Mouse (Mus musculus) right cerebral cortex, adult 18-20 months (tissue): ENCODE results near the gene Aen.
A peak's percentile ranks its signal among the peaks of the same experiment; 100 is the strongest.

Source experiments
- DNase-seq: peaks from one replicate; pipeline ENCODE4 v3.0.0; 2022; ENCODE audit warnings: mixed read lengths

Gene Aen

DNA sequence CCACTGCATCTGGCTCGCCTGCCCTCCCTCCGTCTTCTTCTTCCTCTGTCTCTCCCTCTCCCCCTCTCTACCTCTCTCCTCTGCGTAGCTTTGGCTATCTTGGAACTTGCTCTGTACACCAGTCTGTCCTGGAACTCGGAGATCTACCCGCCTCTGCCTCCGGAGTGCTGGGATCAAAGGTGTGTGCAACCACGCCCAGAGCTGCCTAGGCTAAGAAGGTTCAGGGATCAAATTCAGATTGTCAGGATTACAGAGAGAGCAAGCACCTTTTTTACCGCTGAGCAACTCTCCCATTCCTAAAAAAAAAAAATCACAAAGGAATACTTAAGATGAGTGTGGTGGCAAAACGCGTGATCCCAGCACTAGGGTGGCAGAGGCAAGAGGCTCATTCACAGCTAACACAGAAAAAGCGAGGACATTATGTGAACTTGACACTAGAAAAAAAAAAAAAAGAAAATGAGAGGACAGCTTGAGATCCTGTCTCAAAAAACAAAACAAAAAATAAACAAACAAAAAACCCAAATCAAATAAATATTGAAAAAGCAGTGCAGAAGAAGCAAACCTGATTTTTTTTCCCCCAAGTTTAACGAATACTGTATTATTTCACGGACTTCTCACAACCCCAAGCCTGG lies 517 bp upstream of the Aen start:
- no peak for DNase-seq

DNA sequence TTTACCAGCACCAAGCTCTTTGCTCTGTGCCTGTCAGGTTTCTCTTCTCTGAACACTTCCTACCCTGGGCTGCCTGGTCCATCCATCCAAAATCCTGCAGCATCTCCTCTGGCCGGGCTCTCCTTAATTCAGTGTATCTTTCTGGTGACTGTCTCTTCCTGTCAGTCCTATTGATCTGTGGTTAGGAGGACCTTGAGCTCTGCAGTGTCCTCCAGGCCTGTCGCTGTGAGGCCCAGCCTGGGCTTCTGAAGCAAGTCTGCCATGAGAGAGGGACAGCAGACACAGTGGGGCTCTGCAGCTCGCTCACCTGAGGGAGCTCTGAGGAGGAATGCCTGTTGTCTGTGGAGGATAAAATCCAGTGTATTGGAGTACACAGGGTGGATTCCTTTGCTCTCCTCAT lies 1.9 kb downstream of the Aen start:
- no peak for DNase-seq

DNA sequence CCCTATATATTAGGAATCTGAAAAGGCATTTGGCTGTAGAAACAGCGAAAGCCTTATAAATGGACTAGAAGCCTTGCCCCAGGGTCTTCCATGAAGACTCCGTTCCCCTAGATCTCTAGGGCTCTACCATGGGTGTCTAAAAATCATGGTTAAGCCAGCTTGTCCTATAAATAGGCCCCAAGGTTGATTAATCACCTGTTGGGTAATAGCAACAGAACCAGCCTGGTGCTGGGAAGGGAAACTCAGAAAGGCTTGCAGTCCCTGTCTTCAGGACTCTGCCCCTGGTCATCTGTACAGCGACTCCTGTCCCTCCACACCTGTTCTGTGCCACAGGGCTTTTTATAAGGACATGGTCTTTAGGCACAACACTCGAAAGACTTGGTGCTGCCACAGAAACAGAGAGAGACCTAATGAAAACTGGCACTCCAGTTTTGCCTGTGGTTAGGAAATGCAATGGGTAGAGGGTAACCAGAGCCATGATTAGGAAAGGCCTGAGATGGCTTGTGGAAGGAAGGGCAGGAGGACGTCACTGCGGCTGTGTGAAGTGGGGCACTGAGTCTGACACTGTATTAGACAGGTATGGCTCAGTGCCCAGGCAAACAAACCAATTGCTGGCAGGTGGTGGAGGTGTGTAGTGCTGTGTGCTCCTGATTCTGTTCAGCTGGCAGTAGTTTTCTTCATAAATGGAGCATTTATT lies 7.7 kb downstream of the Aen start:
- DNase-seq, result no peak

DNA sequence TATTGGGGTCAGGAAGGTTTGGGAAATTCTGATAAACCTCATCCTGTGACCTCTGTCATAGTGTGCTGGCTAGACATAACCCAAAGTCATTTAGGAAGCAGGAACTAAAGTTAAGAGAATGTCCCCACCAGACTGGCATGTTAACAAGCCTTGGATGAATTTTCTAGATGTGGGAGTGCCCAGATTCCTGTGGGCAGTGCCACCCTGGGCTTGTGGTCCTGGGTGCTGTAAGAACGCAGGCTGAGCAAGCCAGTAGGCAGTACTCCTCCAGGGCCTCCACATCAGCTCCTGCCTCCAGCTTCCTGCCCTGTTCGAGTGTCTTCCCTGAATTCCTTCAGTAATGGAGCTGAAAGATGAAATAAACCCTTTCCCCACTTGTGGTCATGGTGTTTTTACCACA lies 8.5 kb downstream of the Aen start:
- no peak for DNase-seq

DNA sequence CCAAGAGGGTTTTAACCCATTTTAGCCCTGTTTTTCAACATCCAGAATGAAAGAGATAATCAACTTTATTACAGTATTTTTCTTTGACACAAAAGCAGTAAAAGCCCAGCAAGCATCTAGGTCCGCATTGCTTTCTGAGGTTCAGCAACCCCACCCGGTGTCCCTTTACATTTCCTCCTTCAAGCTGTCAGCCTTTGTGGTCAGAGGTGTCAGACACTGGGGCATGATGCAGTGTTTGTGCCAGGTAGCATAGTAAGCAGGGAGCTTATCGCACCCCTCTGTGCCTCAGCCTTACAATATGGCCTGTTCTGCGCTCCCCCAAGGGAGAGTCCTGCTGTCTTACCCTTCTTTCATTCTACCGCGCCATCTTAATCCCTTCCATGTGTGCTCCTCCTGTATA lies 13.4 kb downstream of the Aen start:
- DNase-seq, result no peak

DNA sequence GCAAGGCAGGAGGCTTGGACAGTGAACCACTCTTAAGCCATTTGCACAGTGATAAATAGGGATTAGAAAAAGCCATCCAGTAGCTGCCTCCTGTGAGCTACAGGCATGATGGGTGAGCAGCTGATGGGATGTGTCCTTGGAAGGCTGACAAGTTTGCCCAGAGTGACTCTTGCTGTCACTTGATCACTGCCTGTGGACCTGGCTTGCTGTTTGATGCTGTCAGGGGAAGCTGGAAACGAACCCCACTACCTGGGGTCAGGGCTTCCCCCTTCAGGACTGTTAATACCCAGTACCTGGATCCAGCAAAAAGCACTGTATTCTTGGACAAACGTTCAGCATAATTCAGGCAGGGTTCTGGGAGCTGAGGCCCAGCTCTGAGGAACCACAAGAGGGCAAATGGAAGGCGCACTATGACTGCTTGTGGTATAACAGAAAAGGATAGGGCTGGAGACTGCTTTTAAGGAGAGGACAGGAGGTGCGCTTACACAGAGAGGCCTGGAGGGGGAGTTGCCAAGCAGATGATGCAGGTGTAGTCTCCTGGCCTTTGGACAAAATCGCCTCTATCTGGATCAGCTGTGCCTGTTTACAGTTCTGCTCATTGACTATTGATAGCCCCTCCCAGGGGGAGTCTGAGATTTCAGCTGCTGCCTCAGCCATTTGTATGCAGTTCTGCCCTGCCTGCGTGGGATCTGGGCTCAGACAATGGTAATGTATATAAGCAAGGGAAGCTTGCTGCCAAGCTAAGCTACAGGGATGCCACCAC lies 14.9 kb downstream of the Aen start:
- DNase-seq, result no peak

DNA sequence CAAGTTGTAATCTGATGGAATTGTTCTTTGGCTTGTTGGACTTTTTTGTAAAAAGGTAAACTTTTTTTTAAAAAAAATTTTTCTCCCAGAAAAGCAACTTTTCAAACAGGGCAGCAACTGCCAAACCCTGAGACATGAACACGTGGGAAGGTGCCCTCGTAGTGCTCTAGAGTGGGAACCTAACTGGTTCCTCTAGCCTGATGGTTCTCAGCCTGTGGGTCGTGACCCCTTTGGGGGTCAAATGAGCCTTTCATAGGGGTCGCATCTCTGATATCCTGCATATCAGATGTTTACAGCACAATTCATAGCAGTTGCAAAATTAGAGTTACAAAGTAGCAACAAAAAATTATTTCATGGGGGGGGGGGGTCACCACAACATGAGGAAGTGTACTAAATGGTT lies 15.6 kb downstream of the Aen start:
- DNase-seq, result no peak

DNA sequence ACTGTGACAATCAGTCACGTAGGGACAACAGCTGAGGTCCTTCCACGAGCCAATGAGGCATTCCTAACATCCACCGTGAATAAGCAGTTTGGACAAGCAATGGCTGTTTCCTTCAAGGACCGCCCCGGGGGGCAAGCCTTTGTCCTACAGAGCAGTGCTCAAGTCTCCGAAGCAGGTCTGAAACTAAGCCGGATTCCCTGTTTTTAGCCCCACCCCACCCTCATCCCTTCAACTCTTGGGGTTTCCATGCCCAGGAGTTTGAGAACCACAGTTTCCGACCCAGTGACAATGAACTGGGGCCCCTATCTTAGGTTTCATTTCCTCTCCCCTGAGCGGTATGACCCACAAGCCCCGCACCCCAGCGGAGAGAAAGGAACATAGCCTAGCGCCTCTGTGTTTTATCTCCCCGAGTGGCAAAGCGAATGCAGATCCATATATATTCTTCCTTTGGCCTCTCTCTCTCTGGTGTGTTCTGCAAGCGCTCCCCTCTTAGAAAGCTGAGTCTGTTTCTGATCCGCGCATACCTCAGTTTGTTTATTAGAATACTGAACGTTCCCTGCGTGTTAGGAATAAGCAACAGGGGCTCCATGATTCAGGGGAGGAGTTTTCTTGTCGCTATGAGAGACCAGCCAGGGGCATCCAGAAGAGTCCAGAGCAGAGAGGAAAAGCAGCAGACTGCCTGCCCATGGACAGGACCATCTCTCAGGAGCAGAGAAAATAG lies 16.8 kb downstream of the Aen start:
- no peak for DNase-seq

DNA sequence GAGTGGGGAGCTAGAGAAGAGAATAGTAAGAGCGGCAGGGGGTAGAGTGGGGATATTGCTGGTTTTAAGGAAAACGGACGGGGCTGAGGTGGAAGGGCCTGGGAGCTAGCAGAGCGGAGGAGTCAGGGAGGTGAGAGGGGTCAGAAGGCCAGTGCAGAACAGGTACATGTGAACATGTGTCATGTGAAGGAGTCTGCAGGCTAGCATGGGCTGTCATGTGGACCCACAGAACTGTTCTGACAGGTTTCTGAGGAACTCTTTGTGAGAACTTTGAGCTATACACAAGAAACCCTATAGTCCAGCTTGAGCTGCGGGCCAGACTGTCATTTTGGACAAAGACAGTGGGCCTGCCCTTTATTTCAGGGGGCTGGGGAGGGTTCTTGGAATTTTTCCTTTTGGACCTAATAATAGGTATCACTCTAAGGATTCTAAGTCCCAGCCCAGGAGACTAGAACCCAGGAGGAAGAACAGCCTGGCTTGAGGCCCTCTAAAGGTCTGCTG lies 17.4 kb downstream of the Aen start, which contains the start of gene Isg20:
TSS of gene Isg20 (plus strand) at position 451 of the 501 bp plus-strand sequence.
- DNase-seq, result no peak

DNA sequence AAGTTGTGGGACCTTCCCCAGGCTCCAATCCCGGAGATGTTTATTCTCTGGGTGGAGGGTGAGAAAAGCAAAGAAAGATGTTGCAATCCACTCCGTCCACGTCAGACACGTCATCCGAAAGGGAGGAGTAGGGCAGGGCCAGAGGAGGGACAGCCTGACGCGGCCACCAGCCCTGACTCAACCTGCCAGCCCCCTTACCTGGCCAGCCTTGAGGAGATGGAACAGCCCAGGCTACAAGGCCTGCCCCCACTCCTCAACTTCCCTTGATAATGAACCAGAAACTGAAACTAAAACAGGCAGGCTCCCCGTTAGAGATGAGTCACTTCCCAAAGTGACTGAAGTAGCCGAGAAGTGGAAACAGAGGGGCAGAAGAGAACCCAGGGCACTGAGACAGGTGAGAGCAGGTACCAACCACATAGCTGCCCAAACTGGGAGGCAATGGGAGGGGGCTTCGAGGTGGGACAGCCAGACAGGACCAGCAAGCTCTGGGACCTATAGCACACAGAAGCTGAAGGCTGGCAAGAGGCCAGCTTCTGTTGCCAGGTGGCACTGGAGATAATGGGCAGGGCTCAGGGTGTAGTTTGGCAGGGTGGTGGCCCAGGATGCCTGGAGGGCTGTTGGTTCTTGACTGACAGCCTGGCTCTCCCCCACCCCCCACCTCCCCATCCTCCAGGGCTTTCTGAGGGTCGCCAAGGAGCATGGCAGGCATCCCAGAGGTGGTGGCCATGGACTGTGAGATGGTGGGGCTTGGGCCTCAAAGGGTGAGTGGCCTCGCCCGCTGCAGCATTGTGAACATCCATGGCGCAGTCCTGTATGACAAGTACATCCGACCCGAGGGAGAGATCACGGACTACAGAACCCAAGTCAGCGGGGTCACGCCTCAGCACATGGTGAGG lies 18.2 kb downstream of the Aen start:
- no peak for DNase-seq

DNA sequence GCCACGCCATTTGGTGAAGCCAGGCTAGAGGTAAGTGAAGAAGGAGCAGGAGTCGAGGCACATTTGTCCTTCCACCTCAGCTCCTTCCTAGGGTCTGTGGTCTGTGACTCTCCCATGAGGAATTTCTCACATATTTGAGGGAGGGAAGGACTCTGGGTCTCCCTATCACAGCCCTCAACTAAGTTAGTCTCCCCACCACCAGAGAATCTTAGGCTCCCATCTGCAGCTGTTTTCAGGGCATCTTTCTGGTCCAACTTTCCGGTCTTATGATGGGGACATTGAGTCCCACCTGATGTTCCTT lies 18.8 kb downstream of the Aen start:
- no peak for DNase-seq

DNA sequence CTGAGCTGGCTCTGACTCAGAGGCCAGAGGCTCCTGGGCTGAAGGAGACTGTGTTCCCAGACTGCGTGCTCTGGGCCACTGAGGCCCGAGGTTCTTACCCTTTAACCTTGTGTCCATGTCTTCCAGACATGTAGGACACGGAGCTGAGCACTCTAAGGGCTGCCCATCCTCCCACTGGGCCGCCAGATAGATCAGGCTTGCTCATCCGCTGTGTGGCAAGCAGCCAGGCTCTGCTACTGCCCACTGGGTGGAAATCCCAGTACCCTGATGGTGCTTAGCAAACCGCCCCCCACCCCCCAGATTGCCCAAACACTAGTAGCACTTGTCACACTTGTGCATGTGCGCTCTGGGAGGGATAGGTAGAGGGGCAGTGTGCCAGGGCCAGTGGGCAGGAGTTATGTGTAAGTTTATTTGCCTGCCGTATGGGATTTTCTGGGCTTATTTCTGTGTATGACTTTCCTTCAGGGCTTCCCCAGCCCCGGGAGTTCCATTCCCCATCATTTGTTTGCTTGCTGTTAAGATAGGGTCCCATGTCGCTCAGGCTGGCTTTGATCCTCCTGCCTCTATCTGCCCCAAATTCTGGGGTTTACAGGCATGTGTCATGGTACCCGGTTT lies 19.3 kb downstream of the Aen start:
- no peak for DNase-seq

DNA sequence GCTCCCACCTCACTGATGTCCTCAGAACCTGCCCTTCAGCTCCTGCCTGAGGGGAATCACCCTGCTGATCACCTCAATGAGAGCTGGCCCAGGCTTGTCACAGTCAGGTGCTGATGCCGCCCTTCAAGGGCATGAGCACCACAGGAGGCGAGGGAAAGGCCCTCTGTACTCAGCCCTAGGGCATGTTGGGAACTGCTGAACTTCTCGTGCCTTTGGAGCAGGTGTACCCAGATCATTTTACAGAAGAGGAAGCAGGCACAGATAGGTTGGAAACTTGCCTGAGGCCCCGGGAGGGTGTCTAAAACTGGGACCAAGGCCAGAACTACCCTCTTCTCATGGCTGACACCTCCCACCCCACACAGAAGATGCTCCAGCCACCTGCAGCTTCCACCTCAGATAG lies 23.0 kb downstream of the Aen start:
- no peak for DNase-seq

DNA sequence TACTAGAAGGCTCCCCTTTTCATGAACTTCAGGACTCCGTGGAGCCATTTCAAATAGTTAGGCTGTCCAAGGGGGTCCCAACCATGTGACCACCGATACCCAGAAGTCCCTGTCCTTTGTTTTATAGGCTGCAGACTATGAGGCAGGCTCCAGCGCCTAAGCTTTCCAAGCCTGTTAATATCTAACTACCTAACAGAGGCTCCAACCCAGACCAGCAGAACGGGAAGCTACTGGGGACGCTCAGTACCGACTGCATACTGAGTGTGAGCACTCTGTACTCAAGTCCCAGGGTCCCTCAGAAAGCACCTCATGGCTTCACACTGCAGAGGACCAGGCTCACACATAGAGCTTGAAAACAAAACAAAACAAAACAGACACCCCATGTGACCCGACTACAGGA lies 26.9 kb downstream of the Aen start:
- DNase-seq, result no peak

DNA sequence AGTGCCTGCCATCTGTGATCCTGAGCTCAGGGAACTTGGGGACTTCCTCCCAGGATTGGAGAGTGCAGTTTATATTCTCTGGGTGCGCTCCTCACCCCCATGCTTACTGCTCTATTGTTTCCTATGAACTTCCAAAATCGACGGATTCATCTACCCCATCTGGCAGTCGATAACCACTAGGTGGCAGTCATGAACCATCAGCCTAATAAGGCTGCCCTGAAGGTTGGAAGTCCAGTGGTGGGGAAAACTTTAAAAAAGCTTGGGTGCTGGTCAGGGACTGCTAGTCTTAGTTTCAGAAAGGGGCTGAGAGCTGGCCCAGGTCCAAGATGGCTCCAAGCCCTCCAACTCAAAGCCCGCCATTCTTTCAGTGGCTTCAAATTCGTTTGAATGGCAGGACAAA lies 28.6 kb downstream of the Aen start:
- peak; percentile 62 for DNase-seq

DNA sequence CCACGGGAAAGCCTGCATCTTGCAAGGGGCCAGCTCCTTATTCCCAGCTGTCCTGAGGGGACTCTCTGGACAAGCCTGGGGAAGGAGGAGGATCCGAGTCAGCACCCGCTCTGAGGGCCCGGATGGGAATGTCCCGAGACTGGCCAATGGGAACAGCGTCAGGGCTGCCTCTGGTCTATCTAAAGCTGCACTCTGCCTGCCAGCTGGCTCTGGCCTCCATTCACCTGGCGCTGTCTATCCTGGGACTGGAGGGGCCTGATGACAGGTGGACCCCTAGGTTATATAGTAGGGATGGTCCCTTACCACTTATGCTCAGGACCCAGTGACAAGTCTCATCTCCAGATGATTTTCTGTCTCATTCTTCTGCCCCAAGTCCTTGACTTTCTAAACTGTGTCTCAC lies 29.1 kb downstream of the Aen start:
- DNase-seq, result no peak

DNA sequence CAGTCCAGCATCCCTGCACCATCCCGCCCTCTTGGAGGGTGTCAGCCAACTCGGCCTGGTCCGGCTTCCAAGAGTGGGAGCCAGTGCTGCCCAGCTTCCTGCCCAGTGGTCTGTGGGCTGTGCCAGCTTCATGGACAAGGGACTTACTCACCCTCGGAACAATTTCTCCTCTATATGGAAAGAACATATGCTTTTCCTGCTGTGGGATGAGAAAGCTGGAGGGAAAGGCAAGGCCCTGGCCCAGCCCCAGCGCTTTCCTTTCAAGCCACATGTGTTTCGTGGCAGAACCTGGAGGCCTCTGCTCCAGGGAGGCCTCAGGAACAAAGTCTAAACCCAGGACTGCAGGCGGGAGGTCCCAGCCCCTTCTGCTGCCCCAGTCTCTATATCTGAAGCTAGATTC lies 30.0 kb downstream of the Aen start:
- no peak for DNase-seq

DNA sequence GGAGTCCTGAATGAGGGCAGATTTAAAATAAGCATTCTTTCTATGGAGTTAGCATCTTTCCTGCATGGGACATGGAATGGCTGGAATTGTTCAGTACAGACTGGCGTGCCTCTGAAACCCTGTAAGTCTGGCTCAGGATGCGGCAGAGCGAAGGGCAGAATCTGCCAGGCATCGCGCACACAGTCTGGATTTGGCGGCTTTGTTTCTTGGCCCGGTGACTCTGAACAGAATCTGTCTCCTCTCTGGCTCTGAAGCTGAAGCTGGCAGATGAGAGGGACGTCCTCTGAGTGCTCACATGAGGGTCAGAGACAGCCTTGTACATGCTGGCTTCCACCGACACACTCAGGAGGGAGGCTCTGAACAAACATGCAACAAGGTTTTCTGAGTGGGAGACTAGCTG lies 30.5 kb downstream of the Aen start:
- DNase-seq, result no peak

DNA sequence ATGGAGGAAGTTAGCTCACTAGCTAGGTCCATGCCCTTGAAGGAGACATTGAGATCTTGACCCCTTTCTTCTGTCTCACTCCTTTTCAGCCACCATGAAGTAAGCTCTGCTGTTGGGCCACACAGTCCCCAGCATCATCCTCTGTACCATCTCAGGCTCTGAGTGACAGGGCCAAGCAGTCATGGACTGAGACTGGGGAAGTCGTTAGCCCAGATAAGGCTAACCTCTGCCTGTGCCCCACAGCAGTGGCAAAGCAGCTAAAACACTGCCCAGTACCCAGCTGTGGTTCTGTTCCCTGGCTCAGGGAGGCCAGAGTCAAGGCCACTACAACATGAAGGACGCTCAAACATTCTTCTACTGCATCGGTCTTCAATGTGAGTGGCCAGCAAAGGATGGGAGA lies 31.6 kb downstream of the Aen start:
- DNase-seq, result no peak

DNA sequence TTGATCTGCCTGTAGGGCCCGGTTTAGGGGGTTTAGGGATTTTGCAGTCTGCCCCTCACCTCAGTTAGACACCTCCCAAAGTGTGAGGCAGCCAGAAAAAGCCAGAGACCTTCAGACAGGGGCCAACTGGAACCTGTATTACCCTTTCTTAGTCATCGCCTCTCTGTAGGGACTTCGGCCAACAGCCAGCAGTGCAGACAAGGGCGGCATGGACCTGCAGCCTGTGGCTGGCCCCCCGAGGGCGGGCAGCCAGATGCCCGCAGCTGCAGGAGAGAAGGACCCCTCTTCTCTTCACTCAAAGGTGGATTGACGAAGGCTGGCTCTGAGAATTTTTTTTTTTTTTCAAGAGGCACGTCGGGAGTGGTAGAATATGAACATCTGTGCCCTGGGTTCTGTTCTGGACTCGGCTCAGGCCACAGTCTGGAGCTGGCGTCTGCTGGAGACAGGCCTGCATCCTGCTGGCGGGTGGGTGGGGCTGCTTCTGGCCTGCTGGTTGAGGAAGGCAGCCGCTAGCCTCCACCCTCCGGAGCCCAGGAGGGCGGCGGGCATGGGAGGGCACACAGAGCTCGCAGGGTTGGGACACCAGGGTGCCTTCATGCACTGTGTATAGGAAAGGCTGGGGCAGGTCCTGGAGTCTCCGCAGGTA lies 43.4 kb downstream of the Aen start:
- no peak for DNase-seq

DNA sequence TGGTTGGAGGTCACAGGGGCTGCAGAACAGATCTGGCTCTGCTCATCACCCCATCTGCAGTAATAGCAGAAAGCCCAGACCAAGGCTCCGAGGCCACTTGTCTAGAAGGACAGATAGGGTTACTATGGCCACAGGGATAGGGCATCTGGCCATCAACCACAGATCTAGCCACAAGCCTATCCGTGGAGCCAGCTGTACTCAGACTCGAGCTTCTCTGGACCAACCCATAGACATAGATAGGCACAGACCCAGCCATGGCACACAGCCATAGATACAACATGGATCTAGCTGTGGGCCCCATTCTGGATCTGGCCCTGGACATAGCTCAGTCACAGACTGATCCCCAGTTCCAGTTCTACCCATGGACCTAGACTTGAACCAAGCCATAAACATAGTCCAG lies 45.3 kb downstream of the Aen start:
- DNase-seq, result no peak

DNA sequence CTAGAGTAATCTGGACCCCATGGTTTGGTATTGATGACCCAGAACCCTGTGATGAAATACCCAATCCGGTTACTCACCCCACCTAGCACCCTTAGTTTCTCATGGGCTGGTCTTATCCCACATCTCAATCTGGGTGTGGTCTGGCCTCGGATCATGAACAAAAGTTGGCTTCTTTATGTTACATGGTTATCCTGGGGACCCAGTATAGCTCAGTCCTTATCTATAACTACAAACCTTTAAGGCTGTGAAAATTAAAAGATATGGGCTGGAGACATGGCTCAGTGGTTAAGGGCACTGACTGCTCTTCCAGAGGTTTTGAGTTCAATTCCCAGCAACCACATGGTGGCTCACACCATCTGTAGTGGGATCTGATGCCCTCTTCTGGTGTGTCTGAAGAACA lies 46.9 kb downstream of the Aen start:
- no peak for DNase-seq
